Mouse (Mus musculus): ENCODE measurements at regions not wholly inside any gene's neighbourhood (a gene's known extent, or its start where the extent isn't known, plus 50 kb on each side); places are given as distances from the start of the nearest gene placed in this dataset.
A peak's percentile ranks its signal among the peaks of the same experiment; 100 is the strongest.

DNA sequence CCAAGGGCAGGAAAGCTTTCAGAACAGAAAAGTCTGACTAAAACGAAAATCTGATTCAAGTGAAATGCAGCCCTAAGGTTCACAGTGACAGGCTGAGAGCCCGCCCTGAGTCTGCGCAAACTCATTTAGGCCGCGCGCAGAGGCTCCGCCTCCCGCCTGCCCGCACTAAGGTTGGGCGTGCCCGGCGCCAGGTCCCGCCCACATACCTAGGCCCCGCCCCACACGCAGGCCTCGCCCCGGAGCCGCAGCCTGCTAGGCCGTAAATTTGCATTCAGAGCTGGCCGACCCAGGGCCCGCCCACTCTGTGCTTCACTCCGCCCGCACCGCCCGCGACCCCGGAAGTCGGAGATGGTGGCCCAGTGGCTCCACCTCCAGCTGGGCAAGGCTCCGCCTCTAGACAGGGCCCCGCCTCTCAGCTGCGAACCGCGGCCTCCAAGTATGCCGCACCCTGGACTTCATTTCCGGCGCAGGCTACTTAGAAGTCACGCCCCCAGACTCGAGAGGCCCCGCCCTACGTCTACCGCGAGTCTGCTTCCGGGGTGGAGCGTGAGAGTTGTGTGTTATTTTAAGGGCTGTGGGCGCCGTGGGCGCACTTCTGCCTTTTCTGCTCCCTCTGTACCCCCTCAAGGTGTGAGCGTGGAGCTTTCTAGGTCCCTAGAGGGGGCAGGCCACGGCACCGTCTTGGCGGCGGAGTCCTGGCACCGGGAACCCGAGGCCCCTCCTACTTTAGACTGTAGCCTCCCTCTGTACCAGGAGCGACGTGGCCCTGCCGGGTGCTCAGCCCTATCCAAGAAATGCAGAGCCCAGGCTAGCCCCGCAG, 52.3 kb upstream of the Wnt7b start:
- peak overlapping the region; percentile 69 for H3K9ac ChIP-seq (replicated peaks; ENCODE audit: low read depth, low read length)
- no peaks in the 10 kb centered on the region for H3K27me3 ChIP-seq (ENCODE audit: control insufficient read depth, insufficient read depth, low read length)
- peak; percentile 99 for ATAC-seq (ENCODE audit: insufficient number of reproducible peaks, insufficient read depth, low FRiP score, low read depth)
- H3K9me3 ChIP-seq (ENCODE audit: control insufficient read depth, low read depth, low read length) = no peaks in the 10 kb centered on the region
- no peaks in the 10 kb centered on the region for H3K36me3 ChIP-seq (ENCODE audit: control insufficient read depth, insufficient read depth, low read length)
- peak overlapping the region; percentile 53 for H3K4me3 ChIP-seq (ENCODE audit: low read depth, low read length)
- H3K27ac ChIP-seq (ENCODE audit: low read length) = peak overlapping the region; percentile 94
- H3K4me2 ChIP-seq (replicated peaks; ENCODE audit: low read depth, low read length) = peak overlapping the region; percentile 59
- WGBS = under 1% methylated on average over 58 of the region's 58 CpGs
- no peaks in the 10 kb centered on the region for H3K4me1 ChIP-seq (ENCODE audit: control insufficient read depth, insufficient read depth, low read length)

DNA sequence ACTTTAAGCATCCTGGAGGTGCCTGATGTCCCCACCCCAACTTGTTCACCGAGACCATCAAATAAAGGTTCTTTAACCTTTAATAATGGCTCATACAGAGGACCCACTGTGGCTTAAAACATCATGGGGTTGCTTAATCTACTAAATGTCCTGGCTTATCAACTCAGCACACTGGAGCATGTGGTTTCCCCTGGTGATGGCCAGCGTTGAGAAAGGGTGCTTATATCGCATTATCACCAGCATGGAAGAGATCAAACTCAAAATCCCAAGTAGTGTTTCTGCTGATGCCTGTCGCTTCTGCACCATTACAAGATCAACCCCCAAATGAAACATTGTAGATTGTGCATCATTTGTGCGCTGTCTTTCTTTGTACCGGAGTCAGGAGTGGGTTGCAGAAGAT, 53.2 kb upstream of the Wnt7b start:
- Histone ChIP-seq H3K9me3 (ENCODE audit: control insufficient read depth, low read depth, low read length) (no peaks in the 10 kb centered on the region), H3K4me2 (replicated peaks; ENCODE audit: low read depth, low read length) (peak overlapping the region; percentile 59), H3K4me1 (ENCODE audit: control insufficient read depth, insufficient read depth, low read length) (no peaks in the 10 kb centered on the region), H3K36me3 (ENCODE audit: control insufficient read depth, insufficient read depth, low read length) (no peaks in the 10 kb centered on the region), H3K27ac (ENCODE audit: low read length) (peak overlapping the region; percentile 94; the same call in 1 of the 2 replicates), H3K4me3 (ENCODE audit: low read depth, low read length) (peak overlapping the region; percentile 53), H3K9ac (replicated peaks; ENCODE audit: low read depth, low read length) (no peak overlapping the region), H3K27me3 (ENCODE audit: control insufficient read depth, insufficient read depth, low read length) (no peaks in the 10 kb centered on the region)
- WGBS = 91% methylated on average over 6 of the region's 6 CpGs
- ATAC-seq (ENCODE audit: insufficient number of reproducible peaks, insufficient read depth, low FRiP score, low read depth) = no peak

DNA sequence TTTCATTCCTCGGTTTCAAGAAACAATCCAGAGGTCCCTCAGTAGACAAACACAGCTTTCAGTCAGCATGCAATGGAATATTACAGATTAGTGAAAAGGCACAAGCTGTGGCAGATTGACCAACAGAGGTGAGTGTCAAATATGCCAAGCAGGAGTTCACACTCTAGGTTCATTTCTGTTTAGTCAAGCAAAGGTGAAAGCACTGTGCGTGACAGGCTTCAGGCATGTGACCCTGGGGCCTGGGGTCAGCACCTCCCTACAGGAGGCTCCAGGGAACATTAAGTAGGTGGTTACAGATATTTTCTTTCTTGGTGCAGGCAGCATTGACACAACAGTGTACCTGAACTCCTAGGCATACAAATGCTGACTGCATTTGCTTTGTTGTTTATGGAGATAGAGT, 57.3 kb upstream of the Wnt7b start:
- ATAC-seq (ENCODE audit: insufficient number of reproducible peaks, insufficient read depth, low FRiP score, low read depth) = no peak

DNA sequence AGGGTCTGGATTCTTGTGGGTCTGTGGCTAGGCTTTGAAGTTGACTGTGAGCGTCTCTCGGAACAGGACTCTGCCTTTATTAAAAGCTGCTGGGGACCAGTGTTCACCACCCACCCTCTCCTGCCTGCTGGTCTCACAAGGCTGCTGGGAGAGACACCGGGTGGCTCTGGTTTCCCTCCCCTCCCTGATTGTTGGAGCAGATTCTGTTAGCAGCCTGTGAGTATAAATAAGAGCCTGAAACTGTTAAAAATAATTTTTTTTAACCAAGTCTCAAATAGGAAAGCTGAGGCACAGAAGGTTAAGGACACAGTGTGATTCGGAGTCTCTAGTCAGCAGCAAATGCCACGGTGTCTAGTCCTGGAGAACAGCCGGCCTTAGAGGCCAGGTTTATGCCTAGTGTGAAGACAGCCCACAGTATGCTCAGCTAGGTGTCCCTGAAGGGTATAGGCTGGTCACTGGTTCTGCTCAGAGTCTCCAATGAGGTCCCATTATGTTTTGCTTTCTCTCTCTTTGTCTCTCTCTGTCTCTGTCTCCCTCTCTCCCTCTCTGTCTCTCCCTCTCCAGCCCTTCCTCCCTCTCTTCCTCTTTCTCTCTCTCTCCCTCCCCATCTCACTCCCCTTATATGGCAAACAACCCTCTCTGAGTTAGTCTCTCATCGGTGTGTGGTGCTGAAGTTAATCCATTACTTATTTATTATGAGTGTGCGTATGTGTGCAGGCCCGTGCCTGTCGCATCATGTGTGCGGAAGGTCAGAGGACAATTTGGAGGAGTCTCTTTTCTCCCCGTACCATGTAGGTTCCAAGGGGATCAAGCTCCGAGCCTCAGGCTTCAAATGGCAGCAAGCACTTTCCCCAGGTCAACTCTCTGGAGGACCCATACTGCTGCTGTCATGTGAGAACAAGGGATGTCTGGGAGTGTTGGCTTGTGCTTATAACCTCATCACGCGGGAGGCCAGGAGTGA, 59.1 kb upstream of the Wnt7b start:
- no peaks in the 10 kb centered on the region for H3K9me3 ChIP-seq (ENCODE audit: control insufficient read depth, low read depth, low read length)
- no peak for ATAC-seq (ENCODE audit: insufficient number of reproducible peaks, insufficient read depth, low FRiP score, low read depth)
- no peak overlapping the region for H3K4me2 ChIP-seq (replicated peaks; ENCODE audit: low read depth, low read length)
- H3K4me3 ChIP-seq (ENCODE audit: low read depth, low read length) = no peak overlapping the region
- H3K4me1 ChIP-seq (ENCODE audit: control insufficient read depth, insufficient read depth, low read length) = peaks cover 11% of the 10 kb centered on the region; the same call in 1 of the 2 replicates
- no peak overlapping the region for H3K9ac ChIP-seq (replicated peaks; ENCODE audit: low read depth, low read length)
- H3K36me3 ChIP-seq (ENCODE audit: control insufficient read depth, insufficient read depth, low read length) = no peaks in the 10 kb centered on the region
- H3K27me3 ChIP-seq (ENCODE audit: control insufficient read depth, insufficient read depth, low read length) = no peaks in the 10 kb centered on the region
- 65% methylated on average over 15 of the region's 15 CpGs for WGBS
- no peak overlapping the region for H3K27ac ChIP-seq (ENCODE audit: low read length)

More for the DNA sequence above, 57.3 kb upstream of the Wnt7b start:
- H3K36me3 ChIP-seq (ENCODE audit: control insufficient read depth, insufficient read depth, low read length) = no peaks in the 10 kb centered on the region
- no peaks in the 10 kb centered on the region for H3K27me3 ChIP-seq (ENCODE audit: control insufficient read depth, insufficient read depth, low read length)
- H3K4me3 ChIP-seq (ENCODE audit: low read depth, low read length) = no peak overlapping the region
- 69% methylated on average over 2 of the region's 2 CpGs for WGBS
- H3K9ac ChIP-seq (replicated peaks; ENCODE audit: low read depth, low read length) = no peak overlapping the region
- no peaks in the 10 kb centered on the region for H3K4me1 ChIP-seq (ENCODE audit: control insufficient read depth, insufficient read depth, low read length)
- no peak overlapping the region for H3K27ac ChIP-seq (ENCODE audit: low read length)
- H3K9me3 ChIP-seq (ENCODE audit: control insufficient read depth, low read depth, low read length) = no peaks in the 10 kb centered on the region
- H3K4me2 ChIP-seq (replicated peaks; ENCODE audit: low read depth, low read length) = no peak overlapping the region

DNA sequence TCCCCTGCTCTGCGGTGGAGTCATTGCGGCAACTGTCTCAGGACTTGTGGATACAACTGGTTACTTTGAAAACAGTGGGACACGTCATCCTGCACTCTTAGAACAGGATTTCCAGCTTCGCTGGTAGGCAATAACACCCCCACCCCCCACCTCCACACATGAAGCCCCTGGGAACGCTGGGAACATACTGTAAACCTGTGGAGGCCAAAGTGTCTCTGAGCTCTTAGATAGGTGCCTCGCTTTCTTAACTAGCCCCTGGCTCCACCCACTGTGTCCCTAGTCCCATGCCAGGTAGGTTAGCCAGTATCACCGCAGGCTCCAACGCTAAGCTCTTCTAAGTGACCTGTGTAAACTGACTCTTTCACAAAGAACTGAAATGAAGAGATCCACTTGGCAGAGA, 63.1 kb upstream of the Wnt7b start:
- Histone ChIP-seq H3K27me3 (ENCODE audit: control insufficient read depth, insufficient read depth, low read length) (no peaks in the 10 kb centered on the region), H3K4me2 (replicated peaks; ENCODE audit: low read depth, low read length) (peak overlapping the region; percentile 88), H3K4me1 (ENCODE audit: control insufficient read depth, insufficient read depth, low read length) (peaks cover 17% of the 10 kb centered on the region; the same call in 1 of the 2 replicates), H3K36me3 (ENCODE audit: control insufficient read depth, insufficient read depth, low read length) (no peaks in the 10 kb centered on the region), H3K9me3 (ENCODE audit: control insufficient read depth, low read depth, low read length) (no peaks in the 10 kb centered on the region), H3K27ac (ENCODE audit: low read length) (peak overlapping the region; percentile 85; the same call in 1 of the 2 replicates), H3K4me3 (ENCODE audit: low read depth, low read length) (peak overlapping the region; percentile 52; the same call in 1 of the 2 replicates), H3K9ac (replicated peaks; ENCODE audit: low read depth, low read length) (peak overlapping the region; percentile 83)
- no peak for ATAC-seq (ENCODE audit: insufficient number of reproducible peaks, insufficient read depth, low FRiP score, low read depth)
- 55% methylated on average over 8 of the region's 8 CpGs for WGBS

DNA sequence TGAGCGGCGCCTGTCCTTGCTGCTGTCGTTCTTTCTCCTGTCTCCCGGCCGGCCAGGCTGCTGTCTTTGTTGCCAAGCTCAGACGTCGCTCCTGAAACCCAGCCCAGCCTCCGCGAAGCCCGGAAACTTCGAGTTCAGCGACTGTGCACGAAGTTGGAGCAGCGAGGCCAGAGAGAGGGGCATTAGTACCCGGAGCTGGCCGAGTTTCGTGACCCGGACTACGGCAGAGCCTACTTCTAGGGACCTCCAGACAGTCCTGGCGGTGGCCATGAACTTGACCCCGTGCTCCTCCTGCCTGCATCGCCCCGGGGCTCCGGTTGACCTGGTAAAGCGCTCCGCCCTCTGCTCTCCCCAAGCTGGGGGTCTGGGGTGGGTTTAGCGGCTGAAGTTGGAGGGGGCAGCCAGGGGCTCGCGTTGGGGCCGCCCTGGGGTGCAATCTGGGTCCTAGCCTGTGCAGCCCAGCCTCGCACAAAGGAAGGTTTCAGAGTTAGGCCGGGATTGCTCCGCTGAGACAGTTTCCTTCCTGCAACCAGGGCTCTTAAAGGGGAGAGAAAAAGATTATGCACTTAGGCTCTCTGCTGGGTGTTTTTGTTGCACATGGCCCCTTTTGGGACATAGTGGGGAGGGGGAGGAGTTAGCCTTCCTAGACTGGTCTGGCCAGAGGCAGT, 63.8 kb upstream of the Wnt7b start:
- no peaks in the 10 kb centered on the region for H3K36me3 ChIP-seq (ENCODE audit: control insufficient read depth, insufficient read depth, low read length)
- peaks cover 17% of the 10 kb centered on the region; the same call in 1 of the 2 replicates for H3K4me1 ChIP-seq (ENCODE audit: control insufficient read depth, insufficient read depth, low read length)
- 1% methylated on average over 33 of the region's 33 CpGs for WGBS
- H3K4me2 ChIP-seq (replicated peaks; ENCODE audit: low read depth, low read length) = peak overlapping the region; percentile 88
- no peaks in the 10 kb centered on the region for H3K27me3 ChIP-seq (ENCODE audit: control insufficient read depth, insufficient read depth, low read length)
- H3K4me3 ChIP-seq (ENCODE audit: low read depth, low read length) = peak overlapping the region; percentile 52
- peak overlapping the region; percentile 83 for H3K9ac ChIP-seq (replicated peaks; ENCODE audit: low read depth, low read length)
- no peaks in the 10 kb centered on the region for H3K9me3 ChIP-seq (ENCODE audit: control insufficient read depth, low read depth, low read length)
- peak overlapping the region; percentile 85 for H3K27ac ChIP-seq (ENCODE audit: low read length)
- peak; percentile 42; the same call in 1 of the 2 replicates for ATAC-seq (ENCODE audit: insufficient number of reproducible peaks, insufficient read depth, low FRiP score, low read depth)

DNA sequence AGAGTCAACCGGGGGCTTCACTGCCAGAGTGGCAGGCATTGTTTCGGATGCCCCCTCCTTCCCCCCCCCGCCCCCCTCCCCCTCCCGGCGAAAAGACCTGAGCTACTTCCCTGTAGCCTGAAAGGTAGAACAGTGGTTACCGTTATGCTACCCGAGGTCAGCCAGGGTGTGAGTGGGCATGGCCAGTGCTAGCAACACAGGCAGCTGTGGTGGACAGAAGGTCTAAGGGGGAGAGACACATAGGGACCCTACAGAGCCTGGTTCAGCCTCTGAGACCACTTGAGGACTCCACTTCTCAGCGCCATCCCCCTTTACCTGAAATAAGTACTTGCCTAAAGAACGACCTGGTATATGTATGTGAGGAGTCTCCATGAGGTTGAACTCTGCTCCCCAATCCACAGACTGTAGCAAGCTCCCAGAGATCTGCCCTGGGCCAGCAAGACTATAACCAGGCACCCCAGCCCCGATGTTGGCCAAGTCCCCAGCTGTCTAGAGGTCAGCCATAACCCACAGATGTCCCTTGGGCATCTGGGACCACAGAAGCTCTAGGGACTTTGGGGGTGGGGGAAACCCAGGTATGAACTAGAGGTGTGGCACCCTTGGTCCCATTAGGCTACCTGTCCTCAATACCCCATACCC, 64.5 kb upstream of the Wnt7b start:
- no peaks in the 10 kb centered on the region for H3K9me3 ChIP-seq (ENCODE audit: control insufficient read depth, low read depth, low read length)
- peak; percentile 30; the same call in 1 of the 2 replicates for ATAC-seq (ENCODE audit: insufficient number of reproducible peaks, insufficient read depth, low FRiP score, low read depth)
- no peaks in the 10 kb centered on the region for H3K36me3 ChIP-seq (ENCODE audit: control insufficient read depth, insufficient read depth, low read length)
- WGBS = 27% methylated on average over 10 of the region's 10 CpGs
- peak overlapping the region; percentile 52 for H3K4me3 ChIP-seq (ENCODE audit: low read depth, low read length)
- peak overlapping the region; percentile 83 for H3K9ac ChIP-seq (replicated peaks; ENCODE audit: low read depth, low read length)
- H3K27ac ChIP-seq (ENCODE audit: low read length) = peak overlapping the region; percentile 85
- H3K4me2 ChIP-seq (replicated peaks; ENCODE audit: low read depth, low read length) = peak overlapping the region; percentile 88
- peaks cover 17% of the 10 kb centered on the region; the same call in 1 of the 2 replicates for H3K4me1 ChIP-seq (ENCODE audit: control insufficient read depth, insufficient read depth, low read length)
- H3K27me3 ChIP-seq (ENCODE audit: control insufficient read depth, insufficient read depth, low read length) = no peaks in the 10 kb centered on the region
